1 mouse cellular context compared by ENCODE assay signal in genomic region chr9:106478101-106478500, GRCm38 (mm10).
TF ChIP-seq lines count a peak whose summit lies in the region.

No protein-coding gene starts in this region.

TF ChIP-seq in CH12.LX, 34 proteins besides CTCF, POLR2A, EP300 and RAD21:
- TF ChIP-seq MAX (IDR thresholded peaks at IDR 0.05; ENCODE audit: low read length) (no peak), NRF1 (IDR thresholded peaks at IDR 0.05; ENCODE audit: low read depth, low read length) (no peak), ETS1 (conservative IDR thresholded peaks at IDR 0.05; ENCODE audit: low read depth, low read length) (no peak)
